Mouse (Mus musculus): ENCODE data around the gene Milr1.

DNA sequence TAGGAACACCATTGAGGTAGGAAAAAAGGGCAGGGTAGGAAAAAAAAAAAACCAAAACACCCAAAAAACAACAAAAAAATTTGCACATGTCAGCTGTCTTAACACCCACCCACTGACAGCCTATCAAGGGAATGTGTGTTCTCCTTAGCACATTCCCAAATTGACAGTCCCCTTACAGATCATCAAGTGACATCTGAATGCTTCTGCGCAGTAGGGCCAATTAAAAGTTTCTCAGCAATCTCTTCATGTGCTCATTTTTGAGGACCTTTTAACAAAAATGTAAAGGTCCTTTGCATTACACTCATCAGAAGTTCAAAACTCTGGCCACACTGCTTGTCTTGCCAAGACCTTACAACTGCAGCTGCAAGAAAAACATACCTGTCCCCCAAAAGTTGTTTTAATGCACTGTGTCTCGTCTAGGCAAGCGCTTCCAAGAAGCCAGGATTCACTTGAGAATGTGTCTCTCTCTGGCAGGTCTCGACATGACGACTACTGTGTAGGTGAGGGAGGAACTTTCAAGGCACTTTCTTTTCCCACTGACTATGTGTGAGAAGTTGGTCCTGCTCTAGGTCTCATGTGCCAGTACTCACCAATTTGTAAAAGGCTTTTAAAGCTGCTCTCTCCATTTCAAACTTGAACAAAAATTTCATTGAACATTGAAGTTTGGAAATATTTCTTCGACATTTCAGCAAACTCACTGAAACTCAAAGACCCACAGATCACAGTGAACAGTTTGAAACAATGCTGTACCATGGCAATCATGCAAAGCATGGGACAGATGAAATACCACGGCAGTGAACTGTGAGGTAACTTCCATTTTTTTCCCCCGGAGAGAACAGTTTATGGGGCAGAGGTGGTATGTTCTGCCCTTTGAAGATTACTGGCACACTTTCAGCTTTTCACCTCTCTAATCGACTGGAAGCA, 32.1 kb downstream of the Milr1 start:
- no peak for TF ChIP-seq CTCF (conservative IDR thresholded peaks at IDR 0.05; ENCODE audit: insufficient read depth, insufficient read length, low read depth, low read length)
- TF ChIP-seq POLR2A (IDR thresholded peaks at IDR 0.05; ENCODE audit: low read depth, low read length): no peak

Data from kidney, adult 2 months (tissue).